In the genomic region with DNA sequence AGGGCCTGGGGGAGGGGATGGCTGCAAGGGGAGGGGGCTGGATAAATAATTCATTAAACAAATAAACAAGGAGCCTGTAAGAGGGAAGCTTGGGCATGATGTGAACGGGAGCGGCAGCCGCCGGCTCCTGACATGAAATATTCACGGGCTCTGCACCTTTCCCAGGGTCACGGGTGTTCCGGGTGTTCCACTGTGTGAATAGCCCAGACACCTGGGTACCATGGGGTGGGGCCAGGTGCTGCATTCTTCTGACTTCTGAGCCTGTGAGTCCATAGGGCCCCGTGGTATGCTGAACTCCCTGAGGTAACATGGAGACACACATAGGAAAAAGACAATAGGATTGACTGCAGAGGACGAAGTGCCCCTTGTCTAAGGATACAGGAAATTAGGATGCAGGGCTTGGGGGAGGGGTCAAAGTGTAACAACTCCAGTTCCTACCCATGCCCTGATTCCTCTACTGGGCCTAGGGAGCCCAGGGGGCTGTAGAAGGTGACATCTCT, we compare ENCODE assay signal across 1 mouse cellular context.
TF ChIP-seq lines count a peak whose summit lies in the region.

No protein-coding gene starts in this region.

TF ChIP-seq in ES-E14, 5 proteins besides CTCF, POLR2A, EP300 and RAD21:
- TF ChIP-seq CHD2 (IDR thresholded peaks at IDR 0.05; ENCODE audit: low read depth, low read length): no peak
- TF ChIP-seq ZNF384 (IDR thresholded peaks at IDR 0.05; ENCODE audit: low read depth, low read length): no peak
TF ChIP-seq in ES-E14: peak in this region for 0.
